Mouse (Mus musculus) testis, adult 2 months (tissue): ENCODE measurements around the gene Bsdc1.

Experiments
- CTCF ChIP-seq: fragments of 200-500 bp; IDR thresholded peaks from 2 replicates; pipeline ENCODE4 v1.5.1; 2012; ENCODE audit warnings: low read depth, mild to moderate bottlenecking, inconsistent platforms, low read length, moderate library complexity; ENCODE audit not compliant: control insufficient read depth, insufficient read depth, insufficient replicate concordance
- POLR2A ChIP-seq: fragments of 200-500 bp; IDR thresholded peaks from 2 replicates; pipeline ENCODE4 v1.6.1; 2012; ENCODE audit warnings: low read depth, mild to moderate bottlenecking, inconsistent platforms, low read length, moderate library complexity; ENCODE audit not compliant: control insufficient read depth

DNA sequence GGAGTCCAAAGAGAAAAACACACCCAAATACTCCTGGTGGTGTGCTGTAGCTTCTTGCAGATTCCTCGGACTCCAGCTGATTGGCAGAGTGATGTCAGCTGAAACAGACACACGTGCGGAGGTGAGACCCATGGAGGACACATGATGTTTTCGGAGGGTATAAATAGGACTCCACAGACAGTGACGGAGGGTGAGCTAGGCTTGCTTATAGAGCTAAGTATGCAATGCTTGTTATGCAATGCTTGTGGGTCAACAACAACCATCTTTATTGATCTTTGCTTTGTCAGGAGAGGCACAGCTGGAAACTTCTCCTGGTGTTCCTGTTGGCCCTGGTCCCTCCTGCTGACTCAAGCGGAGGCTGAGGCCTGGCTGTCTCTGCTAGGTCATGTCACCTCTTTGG, 12.7 kb upstream of the Bsdc1 start:
- no peak for TF ChIP-seq POLR2A
- TF ChIP-seq CTCF: no peak
